Mouse (Mus musculus) heart, adult 2 months (tissue): ENCODE measurements around the gene Mex3d. TPM values are rescaled to one million over a fixed set of nuclear protein-coding genes. Genes with fewer than 3 reads are reported as not detected.
A peak's percentile ranks its signal among the peaks of the same experiment; 100 is the strongest.

Source experiments
- DNase-seq, 2 experiments: peaks; one replicate each; pipeline ENCODE4 v3.0.0; 2021
- H3K27ac ChIP-seq: fragments of 200-600 bp; 2 replicates; pipeline ENCODE4 v1.8.1; 2022
- H3K27me3 ChIP-seq: fragments of 200-500 bp; 2 replicates; pipeline ENCODE4 v1.6.1; 2012; ENCODE audit warnings: mild to moderate bottlenecking, low read length, inconsistent platforms, mixed read lengths; ENCODE audit not compliant: control insufficient read depth, insufficient read depth
- H3K36me3 ChIP-seq: fragments of 200-500 bp; 2 replicates; pipeline ENCODE4 v1.6.1; 2012; ENCODE audit warnings: low read length, inconsistent platforms; ENCODE audit not compliant: control insufficient read depth, insufficient read depth
- H3K4me1 ChIP-seq: fragments of 200-500 bp; 2 replicates; pipeline ENCODE4 v1.6.1; 2011; ENCODE audit warnings: low read length; ENCODE audit not compliant: control insufficient read depth, insufficient read depth
- H3K4me3 ChIP-seq: fragments of 200-600 bp; 2 replicates; pipeline ENCODE4 v1.8.1; 2022
- H3K79me2 ChIP-seq: fragments of 200-500 bp; replicated peaks from 2 replicates; pipeline ENCODE4 v1.6.1; 2012; ENCODE audit warnings: mild to moderate bottlenecking, inconsistent platforms, low read length, moderate library complexity, mixed read lengths; ENCODE audit not compliant: control insufficient read depth, insufficient read depth
- H3K9ac ChIP-seq: fragments of 200-500 bp; 2 replicates; pipeline ENCODE4 v1.6.1; 2012; ENCODE audit warnings: low read depth, mild to moderate bottlenecking, control low read depth, inconsistent platforms, low read length, mixed read lengths
- CTCF ChIP-seq: fragments of 200-600 bp; IDR thresholded peaks from 2 replicates; pipeline ENCODE4 v1.8.1; 2022; ENCODE audit warnings: antibody characterized with exemption, mild to moderate bottlenecking, moderate library complexity
- EP300 ChIP-seq: fragments of 200-500 bp; IDR thresholded peaks from 2 replicates; pipeline ENCODE4 v1.6.1; 2011; ENCODE audit warnings: low read depth, low read length, control low read depth; ENCODE audit not compliant: insufficient read depth
- POLR2A ChIP-seq: fragments of 200-500 bp; IDR thresholded peaks from 2 replicates; pipeline ENCODE4 v1.6.1; 2011; ENCODE audit warnings: mild to moderate bottlenecking, low read depth, low read length, control low read depth; ENCODE audit not compliant: insufficient read depth
- WGBS: fragments of 180-500 bp; shearing (Covaris S2); methylation state at CpG from one replicate; pipeline ENCODE4 v1.1.7; 2018; 5-methylcytosine and 5-hydroxymethylcytosine counted together
- intact Hi-C: fragments of 180-260 bp; cut with DNase I; formaldehyde crosslinking; loops from one replicate; pipeline ENCODE4 v1.15.1; 2025
- polyA plus RNA-seq: library from polyadenylated mRNA; depleted of rRNA; stranded (reverse); fragments of >200 nt; gene quantifications from 2 replicates; pipeline ENCODE4 v1.2.3, GENCODE M21; 2012
- total RNA-seq, 2 experiments: library from RNA; stranded (reverse); gene quantifications; 2 replicates each; pipeline ENCODE4 v1.2.3; 2021

Gene Mex3d
- total and polyA plus RNA-seq, 3 experiments, result 7.3 to 7.9 (median 7.5) TPM

GRCm38 (mm10) chr10:80429800-80430199 is 42.3 kb upstream of the Mex3d start:
- Histone ChIP-seq H3K4me3 (no peak overlapping the region), H3K27ac (no peak overlapping the region), H3K9ac (no peak overlapping the region), H3K36me3 (no peaks in the 10 kb centered on the region), H3K4me1 (peaks cover 1% of the 10 kb centered on the region; the same call in 1 of the 2 replicates), H3K79me2 (peaks cover 4% of the 10 kb centered on the region; the same call in 1 of the 2 replicates), H3K27me3 (no peaks in the 10 kb centered on the region)
- DNase-seq, result peak in 1 of 2 experiments; percentile 18
- WGBS, result 82% methylated on average over 8 of the region's 8 CpGs
- intact Hi-C loops, result loop anchor here (2.0 to 5.0 kb wide), 3 partner anchors 23 to 273 kb away; partner anchors contain the start of genes Izumo4, Mbd3, Mob3a and Uqcr11
- no peak for TF ChIP-seq CTCF
- TF ChIP-seq POLR2A, result no peak
- no peak for TF ChIP-seq EP300

- H3K79me2 ChIP-seq, result no peaks in the 10 kb centered on the region
- H3K4me3 ChIP-seq, result no peak overlapping the region
- TF ChIP-seq CTCF, result 0 out of 2 replicates have a peak, but pooled peaks have one; percentile 21
- TF ChIP-seq POLR2A, result no peak
- no peaks in the 10 kb centered on the region for H3K4me1 ChIP-seq
- H3K27me3 ChIP-seq, result no peaks in the 10 kb centered on the region
- intact Hi-C loops, result no loop called here
- 91% methylated on average over 3 of the region's 3 CpGs for WGBS
- H3K36me3 ChIP-seq, result no peaks in the 10 kb centered on the region
- no peak overlapping the region for H3K27ac ChIP-seq
- DNase-seq, result no peak
- H3K9ac ChIP-seq, result no peak overlapping the region
Measured at GRCm38 (mm10) chr10:80425041-80425440, 37.6 kb upstream of the Mex3d start.

- Histone ChIP-seq H3K36me3 (no peaks in the 10 kb centered on the region), H3K4me3 (no peak overlapping the region), H3K4me1 (no peaks in the 10 kb centered on the region), H3K27me3 (no peaks in the 10 kb centered on the region), H3K79me2 (no peaks in the 10 kb centered on the region), H3K27ac (no peak overlapping the region), H3K9ac (no peak overlapping the region)
- intact Hi-C loops, result no loop called here
- WGBS, result 66% methylated on average over 4 of the region's 4 CpGs
- DNase-seq, result peak in 1 of 2 experiments; percentile 23
- TF ChIP-seq EP300, result no peak
- no peak for TF ChIP-seq CTCF
- TF ChIP-seq POLR2A, result no peak
Measured at GRCm38 (mm10) chr10:80423562-80423961, 36.1 kb upstream of the Mex3d start.

GRCm38 (mm10) chr10:80421651-80422472 is 34.4 kb upstream of the Mex3d start:
- Histone ChIP-seq H3K9ac (no peak overlapping the region), H3K79me2 (no peaks in the 10 kb centered on the region), H3K4me1 (no peaks in the 10 kb centered on the region), H3K36me3 (no peaks in the 10 kb centered on the region), H3K4me3 (no peak overlapping the region), H3K27me3 (no peaks in the 10 kb centered on the region), H3K27ac (no peak overlapping the region)
- no peak for DNase-seq
- 87% methylated on average over 9 of the region's 9 CpGs for whole genome bisulfite sequencing
- no peak for TF ChIP-seq POLR2A
- no peak for TF ChIP-seq CTCF
- no peak for TF ChIP-seq EP300
- intact Hi-C loops, result no loop called here

GRCm38 (mm10) chr10:80421208-80421607 is 33.7 kb upstream of the Mex3d start:
- H3K27ac ChIP-seq, result no peak overlapping the region

GRCm38 (mm10) chr10:80420729-80421128 is 33.3 kb upstream of the Mex3d start:
- Histone ChIP-seq H3K4me3 (no peak overlapping the region), H3K27ac (no peak overlapping the region), H3K9ac (no peak overlapping the region), H3K79me2 (no peaks in the 10 kb centered on the region), H3K4me1 (no peaks in the 10 kb centered on the region), H3K36me3 (no peaks in the 10 kb centered on the region), H3K27me3 (no peaks in the 10 kb centered on the region)
- no peak for DNase-seq
- intact Hi-C loops, result no loop called here
- WGBS, result 92% methylated on average over 10 of the region's 10 CpGs
- no peak for TF ChIP-seq EP300
- TF ChIP-seq POLR2A, result no peak
- no peak for TF ChIP-seq CTCF

More at GRCm38 (mm10) chr10:80421208-80421607, 33.7 kb upstream of the Mex3d start:
- Histone ChIP-seq H3K4me1 (no peaks in the 10 kb centered on the region), H3K36me3 (no peaks in the 10 kb centered on the region), H3K27me3 (no peaks in the 10 kb centered on the region), H3K4me3 (no peak overlapping the region), H3K79me2 (no peaks in the 10 kb centered on the region), H3K9ac (no peak overlapping the region)
- intact Hi-C loops, result no loop called here
- DNase-seq, result no peak
- TF ChIP-seq CTCF (no peak), POLR2A (no peak), EP300 (no peak)
- WGBS, result 92% methylated on average over 8 of the region's 8 CpGs
